Mouse (Mus musculus): ENCODE measurements at regions not wholly inside any gene's neighbourhood (a gene's known extent, or its start where the extent isn't known, plus 50 kb on each side); places are given as distances from the start of the nearest gene placed in this dataset.

- no peak for DNase-seq
- H3K4me2 ChIP-seq (ENCODE audit: low read length), result no peak overlapping the region
- no peaks in the 10 kb centered on the region for H3K9me3 ChIP-seq (ENCODE audit: control insufficient read depth, low read length)
- no peaks in the 10 kb centered on the region for H3K27me3 ChIP-seq (ENCODE audit: control insufficient read depth, insufficient read depth, low read length)
- H3K9ac ChIP-seq (replicated peaks; ENCODE audit: low read length), result no peak overlapping the region
- 79% methylated on average over 2 of the region's 2 CpGs for WGBS
- no peak for ATAC-seq (ENCODE audit: low FRiP score, low TSS enrichment)
- no peaks in the 10 kb centered on the region for H3K4me1 ChIP-seq (ENCODE audit: control insufficient read depth, insufficient read depth, low read length)
- no peak overlapping the region for H3K4me3 ChIP-seq (replicated peaks; ENCODE audit: low read depth, low read length)
- H3K36me3 ChIP-seq (ENCODE audit: control insufficient read depth, insufficient read depth, low read length), result no peaks in the 10 kb centered on the region
- no peak overlapping the region for H3K27ac ChIP-seq (replicated peaks; ENCODE audit: low read depth, low read length)
Measured at GRCm38 (mm10) chr11:90812971-90813370, 124.8 kb upstream of the Tom1l1 start.

- H3K27ac ChIP-seq (replicated peaks; ENCODE audit: low read depth, low read length), result no peak overlapping the region
- no peaks in the 10 kb centered on the region for H3K9me3 ChIP-seq (ENCODE audit: control insufficient read depth, low read length)
- no peak overlapping the region for H3K4me3 ChIP-seq (replicated peaks; ENCODE audit: low read depth, low read length)
- ATAC-seq (ENCODE audit: low FRiP score, low TSS enrichment), result no peak
- no peak overlapping the region for H3K9ac ChIP-seq (replicated peaks; ENCODE audit: low read length)
- no peaks in the 10 kb centered on the region for H3K36me3 ChIP-seq (ENCODE audit: control insufficient read depth, insufficient read depth, low read length)
- WGBS, result 94% methylated on average over 4 of the region's 4 CpGs
- H3K4me1 ChIP-seq (ENCODE audit: control insufficient read depth, insufficient read depth, low read length), result no peaks in the 10 kb centered on the region
- no peak overlapping the region for H3K4me2 ChIP-seq (ENCODE audit: low read length)
- DNase-seq, result no peak
- H3K27me3 ChIP-seq (ENCODE audit: control insufficient read depth, insufficient read depth, low read length), result no peaks in the 10 kb centered on the region
Measured at GRCm38 (mm10) chr11:90812530-90812929, 124.4 kb upstream of the Tom1l1 start.

- Histone ChIP-seq H3K9me3 (ENCODE audit: control insufficient read depth, low read length) (no peaks in the 10 kb centered on the region), H3K27me3 (ENCODE audit: control insufficient read depth, insufficient read depth, low read length) (no peaks in the 10 kb centered on the region), H3K36me3 (ENCODE audit: control insufficient read depth, insufficient read depth, low read length) (no peaks in the 10 kb centered on the region), H3K4me1 (ENCODE audit: control insufficient read depth, insufficient read depth, low read length) (no peaks in the 10 kb centered on the region), H3K27ac (replicated peaks; ENCODE audit: low read depth, low read length) (no peak overlapping the region), H3K4me2 (ENCODE audit: low read length) (no peak overlapping the region), H3K9ac (replicated peaks; ENCODE audit: low read length) (no peak overlapping the region), H3K4me3 (replicated peaks; ENCODE audit: low read depth, low read length) (no peak overlapping the region)
- 78% methylated on average over 1 of the region's 1 CpGs for whole genome bisulfite sequencing
- DNase-seq (no peak), ATAC-seq (ENCODE audit: low FRiP score, low TSS enrichment) (no peak)
Measured at GRCm38 (mm10) chr11:90808443-90808842, 120.3 kb upstream of the Tom1l1 start.

GRCm38 (mm10) chr11:90807343-90807742, 119.2 kb upstream of the Tom1l1 start:
- Histone ChIP-seq H3K27me3 (ENCODE audit: control insufficient read depth, insufficient read depth, low read length) (no peaks in the 10 kb centered on the region), H3K9me3 (ENCODE audit: control insufficient read depth, low read length) (no peaks in the 10 kb centered on the region), H3K27ac (replicated peaks; ENCODE audit: low read depth, low read length) (no peak overlapping the region), H3K9ac (replicated peaks; ENCODE audit: low read length) (no peak overlapping the region), H3K36me3 (ENCODE audit: control insufficient read depth, insufficient read depth, low read length) (no peaks in the 10 kb centered on the region), H3K4me3 (replicated peaks; ENCODE audit: low read depth, low read length) (no peak overlapping the region), H3K4me1 (ENCODE audit: control insufficient read depth, insufficient read depth, low read length) (no peaks in the 10 kb centered on the region), H3K4me2 (ENCODE audit: low read length) (no peak overlapping the region)
- DNase-seq (no peak), ATAC-seq (ENCODE audit: low FRiP score, low TSS enrichment) (no peak)
- 89% methylated on average over 5 of the region's 5 CpGs for WGBS

GRCm38 (mm10) chr11:90802569-90803363, 114.6 kb upstream of the Tom1l1 start:
- ATAC-seq (ENCODE audit: low FRiP score, low TSS enrichment) (no peak), DNase-seq (peak; percentile 16)
- Histone ChIP-seq H3K36me3 (ENCODE audit: control insufficient read depth, insufficient read depth, low read length) (no peaks in the 10 kb centered on the region), H3K9me3 (ENCODE audit: control insufficient read depth, low read length) (no peaks in the 10 kb centered on the region), H3K27me3 (ENCODE audit: control insufficient read depth, insufficient read depth, low read length) (no peaks in the 10 kb centered on the region), H3K27ac (replicated peaks; ENCODE audit: low read depth, low read length) (no peak overlapping the region), H3K4me2 (ENCODE audit: low read length) (no peak overlapping the region), H3K4me3 (replicated peaks; ENCODE audit: low read depth, low read length) (no peak overlapping the region), H3K4me1 (ENCODE audit: control insufficient read depth, insufficient read depth, low read length) (no peaks in the 10 kb centered on the region), H3K9ac (replicated peaks; ENCODE audit: low read length) (no peak overlapping the region)
- 86% methylated on average over 7 of the region's 7 CpGs for WGBS

GRCm38 (mm10) chr11:90797577-90797976, 109.4 kb upstream of the Tom1l1 start:
- Histone ChIP-seq H3K9ac (replicated peaks; ENCODE audit: low read length) (no peak overlapping the region), H3K9me3 (ENCODE audit: control insufficient read depth, low read length) (no peaks in the 10 kb centered on the region), H3K4me2 (ENCODE audit: low read length) (no peak overlapping the region), H3K4me3 (replicated peaks; ENCODE audit: low read depth, low read length) (no peak overlapping the region), H3K27ac (replicated peaks; ENCODE audit: low read depth, low read length) (no peak overlapping the region), H3K27me3 (ENCODE audit: control insufficient read depth, insufficient read depth, low read length) (no peaks in the 10 kb centered on the region), H3K4me1 (ENCODE audit: control insufficient read depth, insufficient read depth, low read length) (no peaks in the 10 kb centered on the region), H3K36me3 (ENCODE audit: control insufficient read depth, insufficient read depth, low read length) (no peaks in the 10 kb centered on the region)
- 96% methylated on average over 2 of the region's 2 CpGs for WGBS
- no peak for ATAC-seq (ENCODE audit: low FRiP score, low TSS enrichment)
- DNase-seq, result no peak

GRCm38 (mm10) chr11:90783537-90783936, 95.4 kb upstream of the Tom1l1 start:
- 83% methylated on average over 8 of the region's 8 CpGs for WGBS
- H3K9ac ChIP-seq (replicated peaks; ENCODE audit: low read length), result no peak overlapping the region
- DNase-seq (no peak), ATAC-seq (ENCODE audit: low FRiP score, low TSS enrichment) (no peak)
- no peak overlapping the region for H3K27ac ChIP-seq (replicated peaks; ENCODE audit: low read depth, low read length)
- no peak overlapping the region for H3K4me3 ChIP-seq (replicated peaks; ENCODE audit: low read depth, low read length)
- H3K27me3 ChIP-seq (ENCODE audit: control insufficient read depth, insufficient read depth, low read length), result no peaks in the 10 kb centered on the region
- no peaks in the 10 kb centered on the region for H3K9me3 ChIP-seq (ENCODE audit: control insufficient read depth, low read length)
- no peak overlapping the region for H3K4me2 ChIP-seq (ENCODE audit: low read length)
- no peaks in the 10 kb centered on the region for H3K36me3 ChIP-seq (ENCODE audit: control insufficient read depth, insufficient read depth, low read length)
- no peaks in the 10 kb centered on the region for H3K4me1 ChIP-seq (ENCODE audit: control insufficient read depth, insufficient read depth, low read length)

- H3K4me1 ChIP-seq (ENCODE audit: control insufficient read depth, insufficient read depth, low read length), result no peaks in the 10 kb centered on the region
- no peak overlapping the region for H3K27ac ChIP-seq (replicated peaks; ENCODE audit: low read depth, low read length)
- WGBS, result 51% methylated on average over 6 of the region's 6 CpGs
- no peak; the same call in 1 of the 2 replicates for ATAC-seq (ENCODE audit: low FRiP score, low TSS enrichment)
- no peak overlapping the region for H3K9ac ChIP-seq (replicated peaks; ENCODE audit: low read length)
- peak; percentile 75 for DNase-seq
- H3K36me3 ChIP-seq (ENCODE audit: control insufficient read depth, insufficient read depth, low read length), result no peaks in the 10 kb centered on the region
- H3K9me3 ChIP-seq (ENCODE audit: control insufficient read depth, low read length), result no peaks in the 10 kb centered on the region
- H3K27me3 ChIP-seq (ENCODE audit: control insufficient read depth, insufficient read depth, low read length), result no peaks in the 10 kb centered on the region
- H3K4me2 ChIP-seq (ENCODE audit: low read length), result no peak overlapping the region
- no peak overlapping the region for H3K4me3 ChIP-seq (replicated peaks; ENCODE audit: low read depth, low read length)
Measured at GRCm38 (mm10) chr11:90782975-90783374, 94.8 kb upstream of the Tom1l1 start.

GRCm38 (mm10) chr11:90775752-90776151, 87.6 kb upstream of the Tom1l1 start:
- Histone ChIP-seq H3K4me3 (replicated peaks; ENCODE audit: low read depth, low read length) (no peak overlapping the region), H3K4me1 (ENCODE audit: control insufficient read depth, insufficient read depth, low read length) (no peaks in the 10 kb centered on the region), H3K4me2 (ENCODE audit: low read length) (no peak overlapping the region), H3K36me3 (ENCODE audit: control insufficient read depth, insufficient read depth, low read length) (no peaks in the 10 kb centered on the region), H3K27ac (replicated peaks; ENCODE audit: low read depth, low read length) (no peak overlapping the region), H3K9me3 (ENCODE audit: control insufficient read depth, low read length) (no peaks in the 10 kb centered on the region), H3K27me3 (ENCODE audit: control insufficient read depth, insufficient read depth, low read length) (no peaks in the 10 kb centered on the region), H3K9ac (replicated peaks; ENCODE audit: low read length) (no peak overlapping the region)
- DNase-seq (peak; percentile 35), ATAC-seq (ENCODE audit: low FRiP score, low TSS enrichment) (no peak)
- WGBS, result 12% methylated on average over 1 of the region's 1 CpGs
